Mouse (Mus musculus) heart, embryonic 10.5 days (tissue): ENCODE data around the gene C77080. TPM values are rescaled to one million over a fixed set of nuclear protein-coding genes. Genes with fewer than 3 reads are reported as not detected.
A peak's percentile ranks its signal among the peaks of the same experiment; 100 is the strongest.

Experiments
- DNase-seq: peaks from one replicate; pipeline ENCODE4 v3.0.0-alpha.2; 2017; ENCODE audit warnings: low spot score
- H3K27ac ChIP-seq: fragments of 300-500 bp; sonication (generic); 2 replicates; pipeline ENCODE4 v1.5.1; 2016; ENCODE audit warnings: mild to moderate bottlenecking
- H3K27me3 ChIP-seq: fragments of 300-500 bp; sonication (generic); 2 replicates; pipeline ENCODE4 v1.6.1; 2016; ENCODE audit warnings: mild to moderate bottlenecking; ENCODE audit not compliant: poor library complexity, insufficient read depth, severe bottlenecking
- H3K36me3 ChIP-seq: fragments of 300-500 bp; sonication (generic); 2 replicates; pipeline ENCODE4 v1.6.1; 2016; ENCODE audit warnings: mild to moderate bottlenecking, moderate library complexity
- H3K4me1 ChIP-seq: fragments of 300-500 bp; sonication (generic); 2 replicates; pipeline ENCODE4 v1.6.1; 2016; ENCODE audit warnings: mild to moderate bottlenecking
- H3K4me3 ChIP-seq: fragments of 300-500 bp; sonication (generic); 2 replicates; pipeline ENCODE4 v1.5.1; 2016; ENCODE audit warnings: mild to moderate bottlenecking, moderate library complexity
- H3K9me3 ChIP-seq: fragments of 300-500 bp; sonication (generic); 2 replicates; pipeline ENCODE4 v1.6.1; 2016; ENCODE audit warnings: mild to moderate bottlenecking, moderate library complexity
- WGBS: fragments of 180-500 bp; shearing (Covaris S2); methylation state at CpG from one replicate; pipeline ENCODE4 v1.1.7; 2016; 5-methylcytosine and 5-hydroxymethylcytosine counted together
- polyA plus RNA-seq: library from polyadenylated mRNA; unstranded; fragments of >200 nt; fragmentation: Nextera tagmentation; extraction: Ambion mirVana; gene quantifications from 2 replicates; pipeline ENCODE4 v1.2.1, GENCODE M21; 2016

C77080 gene
- polyA plus RNA-seq, 1 experiment from 2014 or later, result 2.7 TPM

GRCm38 (mm10) chr4:129260678-129261077 is 526 bp downstream of the C77080 start:
- H3K4me3 ChIP-seq, result no peak overlapping the region
- H3K27ac ChIP-seq, result 0 out of 2 replicates have a peak overlapping the region, but pooled peaks have one; percentile 42

GRCm38 (mm10) chr4:129259101-129259500 is 2.1 kb downstream of the C77080 start:
- H3K4me3 ChIP-seq, result no peak overlapping the region
- H3K36me3 ChIP-seq, result no peaks in the 10 kb centered on the region
- H3K4me1 ChIP-seq, result peaks cover 38% of the 10 kb centered on the region
- H3K27ac ChIP-seq, result no peak overlapping the region
- H3K27me3 ChIP-seq, result peaks cover 84% of the 10 kb centered on the region
- DNase-seq, result no peak
- H3K9me3 ChIP-seq, result no peaks in the 10 kb centered on the region
- 65% methylated on average over 4 of the region's 4 CpGs for WGBS

More at GRCm38 (mm10) chr4:129260678-129261077, 526 bp downstream of the C77080 start:
- peaks cover 39% of the 10 kb centered on the region for H3K4me1 ChIP-seq
- peaks cover 79% of the 10 kb centered on the region for H3K27me3 ChIP-seq
- no peak for DNase-seq
- 12% methylated on average over 6 of the region's 6 CpGs for WGBS
- H3K9me3 ChIP-seq, result no peaks in the 10 kb centered on the region
- H3K36me3 ChIP-seq, result no peaks in the 10 kb centered on the region

GRCm38 (mm10) chr4:129256450-129257380 is 4.5 kb downstream of the C77080 start:
- WGBS, result 24% methylated on average over 8 of the region's 8 CpGs
- Histone ChIP-seq H3K4me1 (peaks cover 27% of the 10 kb centered on the region), H3K36me3 (no peaks in the 10 kb centered on the region), H3K27me3 (peaks cover 87% of the 10 kb centered on the region), H3K9me3 (no peaks in the 10 kb centered on the region), H3K4me3 (peak overlapping the region; percentile 25; the same call in 1 of the 2 replicates), H3K27ac (peak overlapping the region; percentile 49; the same call in 1 of the 2 replicates)
- DNase-seq, result peak; percentile 88

- Histone ChIP-seq H3K36me3 (no peaks in the 10 kb centered on the region), H3K9me3 (no peaks in the 10 kb centered on the region), H3K27me3 (peaks cover 87% of the 10 kb centered on the region), H3K4me1 (peaks cover 26% of the 10 kb centered on the region), H3K27ac (no peak overlapping the region), H3K4me3 (no peak overlapping the region)
- no peak for DNase-seq
- 91% methylated on average over 3 of the region's 3 CpGs for WGBS
These were observed 6.6 kb downstream of the C77080 start for GRCm38 (mm10) chr4:129254571-129254970.

GRCm38 (mm10) chr4:129252492-129252891 is 8.7 kb downstream of the C77080 start:
- WGBS, result 87% methylated on average over 2 of the region's 2 CpGs
- no peak overlapping the region for H3K27ac ChIP-seq
- no peaks in the 10 kb centered on the region for H3K36me3 ChIP-seq
- H3K9me3 ChIP-seq, result no peaks in the 10 kb centered on the region
- H3K4me3 ChIP-seq, result no peak overlapping the region
- peaks cover 95% of the 10 kb centered on the region for H3K27me3 ChIP-seq
- H3K4me1 ChIP-seq, result peaks cover 40% of the 10 kb centered on the region
- DNase-seq, result no peak

- Histone ChIP-seq H3K27ac (0 out of 2 replicates have a peak overlapping the region, but pooled peaks have one; percentile 25), H3K36me3 (no peaks in the 10 kb centered on the region), H3K4me3 (peak overlapping the region; percentile 38), H3K27me3 (peaks cover 98% of the 10 kb centered on the region), H3K4me1 (peaks cover 39% of the 10 kb centered on the region), H3K9me3 (no peaks in the 10 kb centered on the region)
- no peak for DNase-seq
- WGBS, result 2% methylated on average over 15 of the region's 15 CpGs
These were observed 9.6 kb downstream of the C77080 start for GRCm38 (mm10) chr4:129251482-129252125.

GRCm38 (mm10) chr4:129250759-129251481 is 10.3 kb downstream of the C77080 start:
- no peaks in the 10 kb centered on the region for H3K36me3 ChIP-seq
- no peak for DNase-seq
- H3K9me3 ChIP-seq, result no peaks in the 10 kb centered on the region
- H3K4me1 ChIP-seq, result peaks cover 36% of the 10 kb centered on the region
- peak overlapping the region; percentile 38 for H3K4me3 ChIP-seq
- peak overlapping the region; percentile 25; the same call in 1 of the 2 replicates for H3K27ac ChIP-seq
- WGBS, result 15% methylated on average over 15 of the region's 15 CpGs
- peaks cover 98% of the 10 kb centered on the region for H3K27me3 ChIP-seq

GRCm38 (mm10) chr4:129249288-129249687 is 11.9 kb downstream of the C77080 start:
- 17% methylated on average over 7 of the region's 7 CpGs for WGBS
- no peaks in the 10 kb centered on the region for H3K9me3 ChIP-seq
- peaks cover 35% of the 10 kb centered on the region for H3K4me1 ChIP-seq
- no peaks in the 10 kb centered on the region for H3K36me3 ChIP-seq
- no peak overlapping the region for H3K4me3 ChIP-seq
- no peak for DNase-seq
- no peak overlapping the region for H3K27ac ChIP-seq
- peaks cover 100% of the 10 kb centered on the region for H3K27me3 ChIP-seq

GRCm38 (mm10) chr4:129248243-129248767 is 12.9 kb downstream of the C77080 start:
- Histone ChIP-seq H3K4me1 (peaks cover 35% of the 10 kb centered on the region), H3K36me3 (no peaks in the 10 kb centered on the region), H3K9me3 (no peaks in the 10 kb centered on the region), H3K27ac (peak overlapping the region; percentile 72), H3K4me3 (peak overlapping the region; percentile 70), H3K27me3 (peaks cover 99% of the 10 kb centered on the region)
- DNase-seq, result no peak
- WGBS, result 5% methylated on average over 66 of the region's 74 CpGs

GRCm38 (mm10) chr4:129247381-129248242 is 13.6 kb downstream of the C77080 start:
- 8% methylated on average over 24 of the region's 24 CpGs for WGBS
- Histone ChIP-seq H3K36me3 (no peaks in the 10 kb centered on the region), H3K27me3 (peaks cover 99% of the 10 kb centered on the region), H3K9me3 (no peaks in the 10 kb centered on the region), H3K4me1 (peaks cover 37% of the 10 kb centered on the region), H3K4me3 (peak overlapping the region; percentile 70), H3K27ac (peak overlapping the region; percentile 72)
- no peak for DNase-seq

GRCm38 (mm10) chr4:129246360-129247301 is 14.6 kb downstream of the C77080 start:
- Histone ChIP-seq H3K27me3 (peaks cover 99% of the 10 kb centered on the region), H3K4me1 (peaks cover 44% of the 10 kb centered on the region), H3K9me3 (no peaks in the 10 kb centered on the region), H3K36me3 (no peaks in the 10 kb centered on the region), H3K4me3 (no peak overlapping the region), H3K27ac (no peak overlapping the region)
- no peak for DNase-seq
- 34% methylated on average over 15 of the region's 15 CpGs for WGBS
